Mouse (Mus musculus) T-helper 2 cell (primary cell): Measurements from ENCODE around the gene G3bp1.

Experiments
- in situ Hi-C: fragments of 300-600 bp; cut with MboI, MseI; formaldehyde crosslinking; loops from one replicate; pipeline ENCODE4 v1.15.1; 2025; ENCODE audit warnings: high pct_unique_total_duplicates

G3bp1 gene

DNA sequence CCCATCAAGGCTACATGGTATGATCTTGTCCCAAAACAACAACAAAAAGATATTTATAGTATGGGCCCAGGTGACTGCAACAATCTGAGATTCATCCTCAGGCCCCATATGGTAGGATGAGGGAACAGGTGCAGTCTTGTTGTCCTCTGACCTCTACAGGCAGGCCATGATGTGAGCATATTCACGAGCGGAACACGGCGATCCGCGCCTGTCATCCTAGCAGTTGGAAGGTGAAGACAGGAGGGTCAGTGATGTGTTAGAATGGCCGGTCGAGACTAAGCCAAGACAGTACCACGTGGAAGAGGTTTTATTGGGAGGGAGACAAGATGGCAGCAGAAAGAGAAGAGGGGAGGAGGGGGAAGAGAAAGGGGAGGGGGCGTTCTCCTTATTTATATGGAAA, 4.8 kb upstream of the G3bp1 start:
- in situ Hi-C loops, result no loop called here

DNA sequence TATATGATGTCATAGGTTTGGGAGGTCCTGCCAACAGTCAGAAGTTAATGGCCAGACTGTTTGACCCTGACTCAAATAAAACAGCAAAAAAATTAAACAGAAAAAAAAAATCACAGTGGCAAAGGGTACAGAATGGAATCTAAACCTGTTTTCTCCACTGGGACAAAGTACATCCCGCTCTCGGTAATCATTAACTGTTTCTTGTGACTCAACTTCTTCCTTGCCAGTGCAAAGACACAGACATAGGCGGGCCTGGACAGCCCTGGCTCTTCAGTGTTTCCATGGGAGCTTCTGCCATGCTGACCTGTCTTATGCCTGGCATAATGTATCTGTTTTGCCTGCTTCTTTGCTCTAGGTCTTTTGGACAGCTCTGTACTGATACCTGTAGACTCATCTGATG, 4.3 kb upstream of the G3bp1 start:
- in situ Hi-C loops, result no loop called here

GRCm38 (mm10) chr11:55468012-55468411, 1.5 kb upstream of the G3bp1 start:
- in situ Hi-C loops, result no loop called here

DNA sequence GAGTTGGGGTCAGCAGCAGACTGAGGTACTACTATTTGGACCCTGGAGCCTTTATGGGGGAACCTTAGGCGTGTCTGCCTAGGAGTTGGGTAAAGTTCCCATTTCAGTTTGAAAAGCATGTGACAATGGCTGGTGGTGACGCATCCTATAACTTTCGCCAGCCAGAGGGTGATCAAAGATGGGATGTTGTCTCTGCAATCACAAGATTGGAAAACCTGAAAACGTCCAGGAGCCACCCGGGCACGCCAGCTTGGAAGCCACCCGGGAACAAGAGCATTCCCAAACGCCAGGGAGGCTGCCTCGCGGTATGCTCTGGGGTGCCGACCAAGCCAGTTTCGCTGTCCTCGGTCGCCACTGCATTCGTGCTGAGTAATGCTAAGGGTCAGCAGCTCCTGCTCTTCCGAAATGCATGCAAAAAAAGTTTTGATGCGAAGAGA, 856 bp upstream of the G3bp1 start:
- in situ Hi-C loops, result no loop called here

GRCm38 (mm10) chr11:55469923-55470691, 622 bp downstream of the G3bp1 start:
- in situ Hi-C loops, result no loop called here

DNA sequence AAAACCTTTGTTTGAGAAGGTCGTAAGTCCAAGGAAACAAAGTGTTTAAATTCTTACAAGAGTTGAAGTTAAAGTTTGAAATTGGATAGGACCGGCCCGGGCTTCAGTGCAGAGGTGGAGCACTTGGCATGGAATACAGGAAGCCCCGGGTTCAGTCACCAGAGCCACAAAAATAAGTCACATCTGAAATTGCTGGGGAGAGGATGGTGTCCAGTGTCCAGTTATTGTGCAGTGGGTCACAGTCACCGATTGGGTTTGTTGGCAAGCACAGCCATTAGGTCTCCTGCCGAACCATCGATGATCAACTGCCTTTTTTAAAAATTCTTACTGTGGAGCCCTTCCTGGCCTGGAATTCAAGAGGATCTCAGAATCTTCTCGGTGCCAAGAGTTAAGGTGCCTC, 1.3 kb downstream of the G3bp1 start:
- in situ Hi-C loops, result no loop called here

- in situ Hi-C loops, result no loop called here
These were observed 2.0 kb downstream of the G3bp1 start for GRCm38 (mm10) chr11:55471467-55471866.

- in situ Hi-C loops, result no loop called here
These were observed 3.7 kb downstream of the G3bp1 start for GRCm38 (mm10) chr11:55473219-55473618.

- in situ Hi-C loops, result no loop called here
These were observed 16.0 kb downstream of the G3bp1 start for GRCm38 (mm10) chr11:55485443-55485842.

DNA sequence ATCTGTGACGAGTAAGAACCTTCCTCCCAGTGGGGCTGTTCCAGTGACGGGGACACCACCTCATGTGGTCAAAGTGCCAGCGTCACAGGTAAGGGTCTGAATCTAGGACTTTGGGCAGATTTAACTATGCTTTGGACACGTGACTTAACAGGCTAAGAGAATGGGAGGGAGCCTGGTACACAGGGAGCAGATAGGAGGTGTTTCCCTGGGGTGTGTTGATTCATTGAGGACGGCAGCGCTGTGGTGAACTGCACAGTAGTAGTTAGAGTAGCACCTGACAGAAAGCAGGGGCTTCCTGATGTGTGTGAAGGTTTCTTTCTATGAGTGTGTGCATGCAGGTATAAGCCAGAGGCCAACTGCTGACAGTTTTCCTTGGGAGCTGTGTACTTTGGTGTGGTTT, 26.7 kb downstream of the G3bp1 start:
- in situ Hi-C loops, result no loop called here

DNA sequence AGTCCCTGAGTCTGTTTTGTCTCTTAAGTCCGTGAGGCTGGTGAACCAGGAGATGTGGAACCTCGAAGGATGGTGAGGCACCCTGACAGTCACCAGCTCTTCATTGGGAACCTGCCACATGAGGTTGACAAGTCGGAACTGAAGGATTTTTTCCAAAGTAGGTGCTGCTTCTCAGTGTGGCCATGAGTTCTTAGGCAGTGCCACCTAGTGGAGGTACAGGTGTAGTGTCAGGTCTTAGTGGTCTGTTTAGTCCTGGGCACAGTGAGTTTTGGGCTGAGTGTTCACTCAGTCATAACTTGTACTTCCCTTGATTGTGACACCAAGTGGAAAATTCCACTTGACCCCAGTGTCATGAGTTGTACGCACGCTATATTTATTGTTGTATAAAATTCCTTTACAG, 28.4 kb downstream of the G3bp1 start:
- in situ Hi-C loops, result no loop called here

- in situ Hi-C loops, result no loop called here
These were observed 32.6 kb downstream of the G3bp1 start for GRCm38 (mm10) chr11:55501955-55502531.

- in situ Hi-C loops, result no loop called here
These were observed 33.4 kb downstream of the G3bp1 start for GRCm38 (mm10) chr11:55502886-55503285.

DNA sequence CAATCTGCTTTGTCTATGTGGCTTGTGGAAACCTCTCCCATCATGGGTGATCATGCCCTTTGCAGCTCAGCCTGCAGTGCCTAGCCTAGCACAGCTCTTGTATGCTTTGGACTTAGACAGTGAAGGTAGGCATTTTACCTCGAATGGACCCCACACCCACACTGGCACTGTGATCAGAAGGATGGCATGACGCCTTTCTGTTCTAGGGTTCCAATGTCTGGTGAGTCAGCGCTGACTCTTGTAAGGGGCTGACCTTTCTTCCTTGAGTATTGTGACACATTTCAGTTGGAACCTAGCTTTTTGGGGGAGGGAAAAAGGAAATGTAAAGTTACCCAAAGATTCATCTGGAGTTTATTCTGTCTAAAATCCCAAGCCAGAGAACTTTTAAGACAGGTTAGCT, 36.0 kb downstream of the G3bp1 start:
- in situ Hi-C loops, result no loop called here

DNA sequence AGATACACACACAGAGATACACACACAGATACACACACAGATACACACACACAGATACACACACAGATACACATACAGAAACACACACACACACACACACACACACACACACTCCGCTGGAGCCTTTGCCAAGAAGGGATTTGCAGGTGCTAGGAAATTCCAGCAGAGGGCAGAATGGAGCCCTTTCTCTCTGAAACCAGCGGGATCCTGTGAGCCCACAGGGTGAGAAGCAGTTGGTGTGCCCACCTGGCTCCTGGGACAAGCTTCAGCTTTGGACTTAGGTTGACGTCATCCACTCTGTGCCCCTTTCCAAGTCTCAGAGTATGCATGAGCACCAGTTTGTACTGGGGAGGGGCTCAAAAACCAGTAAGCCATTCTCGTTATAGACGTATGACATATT, 41.9 kb downstream of the G3bp1 start:
- in situ Hi-C loops, result no loop called here

DNA sequence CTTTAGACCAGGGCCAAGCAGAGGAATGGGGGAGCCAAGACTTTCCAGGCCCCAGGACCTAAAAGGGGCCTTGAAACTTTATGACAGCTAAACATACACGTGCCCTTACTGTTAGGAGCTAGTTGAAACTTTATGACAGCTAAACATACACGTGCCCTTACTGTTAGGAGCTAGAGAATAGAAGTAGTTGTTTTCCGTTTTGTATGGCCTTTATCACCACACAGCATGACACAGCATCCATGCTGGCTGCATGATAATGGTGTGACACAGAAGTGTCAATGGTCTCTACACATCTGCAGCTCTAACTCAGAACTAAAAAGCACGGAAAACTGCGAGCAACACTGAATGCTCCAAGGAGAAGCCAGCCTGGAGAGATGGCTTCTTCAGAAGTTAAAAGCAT, 48.2 kb downstream of the G3bp1 start:
- in situ Hi-C loops, result no loop called here

- in situ Hi-C loops, result no loop called here
These were observed 49.6 kb downstream of the G3bp1 start for GRCm38 (mm10) chr11:55518806-55519674.

DNA sequence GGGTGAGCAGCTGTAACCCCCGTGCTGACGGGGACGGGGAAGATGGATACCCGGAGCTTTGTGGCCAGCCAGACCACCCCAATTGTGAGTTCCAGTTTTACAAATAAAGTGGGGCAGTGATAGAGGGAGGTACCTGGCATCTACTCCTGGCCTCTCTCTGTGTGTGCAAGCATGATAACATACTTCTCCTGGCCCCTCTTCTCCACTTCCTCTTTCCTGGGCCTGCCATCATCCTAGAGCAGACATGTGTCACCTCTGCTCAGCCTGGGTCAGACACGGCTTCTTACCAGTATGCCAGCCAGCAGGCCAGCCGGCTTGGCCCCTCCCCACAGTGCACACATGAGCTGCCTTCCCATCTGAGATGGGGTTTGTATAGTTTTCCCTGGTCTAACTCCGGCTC, 61.3 kb downstream of the G3bp1 start:
- in situ Hi-C loops, result no loop called here

- in situ Hi-C loops, result no loop called here
These were observed 63.9 kb downstream of the G3bp1 start for GRCm38 (mm10) chr11:55533378-55533777.

DNA sequence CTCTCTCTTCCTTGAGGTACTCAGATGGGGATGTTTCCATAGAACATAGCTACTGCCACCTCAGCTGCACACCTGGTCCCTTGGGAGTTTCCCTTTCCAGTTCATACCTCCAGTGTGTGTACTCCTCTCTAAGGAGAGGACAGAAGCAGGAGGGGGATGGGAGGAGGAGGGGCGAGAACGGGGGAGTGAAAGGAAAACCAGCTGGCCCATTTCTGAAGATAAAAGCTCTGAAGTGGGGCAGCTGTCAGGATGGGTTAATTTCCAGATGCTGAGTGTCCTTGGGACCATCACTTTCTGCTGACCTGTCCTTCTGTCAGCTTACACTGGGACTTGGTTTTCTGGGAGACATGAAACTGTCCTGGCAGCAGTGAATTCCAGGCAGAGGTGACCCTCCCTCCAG, 65.3 kb downstream of the G3bp1 start:
- in situ Hi-C loops, result no loop called here

GRCm38 (mm10) chr11:55542128-55542527, 72.6 kb downstream of the G3bp1 start:
- in situ Hi-C loops, result no loop called here

GRCm38 (mm10) chr11:55542671-55543070, 73.2 kb downstream of the G3bp1 start:
- in situ Hi-C loops, result no loop called here

GRCm38 (mm10) chr11:55545690-55546089, 76.2 kb downstream of the G3bp1 start:
- in situ Hi-C loops, result no loop called here
